Mouse (Mus musculus): ENCODE measurements around the gene Trmt10a.

Gene Trmt10a

GRCm38 (mm10) chr3:138197973-138198721, 54.9 kb downstream of the Trmt10a start:
- peak; percentile 75 for DNase-seq

- no peak for DNase-seq
Measured at GRCm38 (mm10) chr3:138198722-138199068, 55.4 kb downstream of the Trmt10a start.

GRCm38 (mm10) chr3:138208821-138209220, 65.6 kb downstream of the Trmt10a start:
- DNase-seq: no peak
